Mouse (Mus musculus) kidney, adult 2 months (tissue): Measurements from ENCODE around the gene Mitf.

Experiments
- CTCF ChIP-seq: fragments of 200-500 bp; conservative IDR thresholded peaks from 2 replicates; pipeline ENCODE4 v1.5.1; 2011; ENCODE audit warnings: low read depth, mild to moderate bottlenecking, control low read depth, low read length, moderate library complexity, mixed read lengths; ENCODE audit not compliant: insufficient read depth, insufficient read length
- POLR2A ChIP-seq: fragments of 200-500 bp; IDR thresholded peaks from one replicate; pipeline ENCODE4 v1.6.1; 2011; ENCODE audit warnings: low read depth, low read length, control low read depth

DNA sequence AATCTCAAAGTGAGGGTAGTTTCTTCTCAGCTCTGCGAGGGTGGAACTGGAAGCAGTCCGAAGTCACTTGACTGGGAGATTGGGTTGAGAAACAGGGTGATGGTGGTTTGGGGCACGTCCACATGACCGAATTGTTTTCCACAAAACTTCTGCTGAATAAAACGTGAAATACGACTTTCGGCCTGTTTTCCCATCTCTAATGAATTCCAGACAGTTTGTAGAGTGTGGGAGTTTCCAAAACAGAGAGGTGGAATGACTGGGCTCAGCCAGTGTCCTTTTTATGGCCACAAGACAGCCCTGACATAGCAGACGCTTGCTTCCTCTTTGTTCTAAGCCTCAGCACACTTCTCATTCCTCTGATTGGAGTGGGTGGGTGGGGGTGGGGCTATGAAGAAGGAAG lies 13.7 kb downstream of the Mitf start:
- TF ChIP-seq POLR2A (no peak), CTCF (no peak)
